Mouse (Mus musculus) myocyte (in vitro differentiated cells): ENCODE results near the gene Emsy. TPM values are rescaled to one million over a fixed set of nuclear protein-coding genes. Genes with fewer than 3 reads are reported as not detected.
A peak's percentile ranks its signal among the peaks of the same experiment; 100 is the strongest.

Experiments used
- H3K27me3 ChIP-seq: one replicate; pipeline ENCODE4 v1.6.1; 2011; ENCODE audit not compliant: control insufficient read depth, insufficient read depth, insufficient read length
- H3K36me3 ChIP-seq: one replicate; pipeline ENCODE4 v1.6.1; 2011; ENCODE audit not compliant: control insufficient read depth, insufficient read depth
- H3K4me2 ChIP-seq: one replicate; pipeline ENCODE4 v1.6.1; 2011; ENCODE audit warnings: low read depth, control low read depth
- H3K4me3 ChIP-seq: one replicate; pipeline ENCODE4 v1.5.1; 2011; ENCODE audit warnings: mild to moderate bottlenecking, control low read depth, moderate library complexity
- H3K79me2 ChIP-seq: one replicate; pipeline ENCODE4 v1.6.1; 2011; ENCODE audit not compliant: control insufficient read depth, insufficient read depth
- H3ac ChIP-seq: one replicate; pipeline ENCODE4 v1.6.1; 2011; ENCODE audit not compliant: control insufficient read depth, insufficient read length
- CEBPB ChIP-seq: IDR thresholded peaks from 2 replicates; pipeline ENCODE4 v1.6.1; 2011; ENCODE audit warnings: mild to moderate bottlenecking, moderate library complexity; ENCODE audit not compliant: poor library complexity, insufficient read depth, severe bottlenecking
- E2F4 ChIP-seq: IDR thresholded peaks from one replicate; pipeline ENCODE4 v1.6.1; 2011; ENCODE audit warnings: mild to moderate bottlenecking, control low read depth, moderate library complexity; ENCODE audit not compliant: insufficient read depth
- MAX ChIP-seq: IDR thresholded peaks from one replicate; pipeline ENCODE4 v1.6.1; 2011; ENCODE audit warnings: low read depth, mild to moderate bottlenecking, control low read depth
- MYOD1 ChIP-seq, 3 experiments: IDR thresholded peaks; one replicate each; pipeline ENCODE4 v1.6.1; 2011; ENCODE audit warnings: control low read depth in 2 of 3, low read depth in 2 of 3, mild to moderate bottlenecking in 2 of 3, moderate library complexity in 1 of 3; ENCODE audit not compliant: insufficient read length in 2 of 3, control insufficient read depth in 1 of 3
- MYOG ChIP-seq, 3 experiments: IDR thresholded peaks; one replicate each; pipeline ENCODE4 v1.6.1; 2011; ENCODE audit warnings: control low read depth in 2 of 3, low read depth in 2 of 3, mild to moderate bottlenecking in 2 of 3; ENCODE audit not compliant: insufficient read length in 2 of 3, control insufficient read depth in 1 of 3, insufficient read depth in 1 of 3
- POLR2A ChIP-seq: IDR thresholded peaks from one replicate; pipeline ENCODE4 v1.6.1; 2011; ENCODE audit warnings: low read depth, mild to moderate bottlenecking, control low read depth, moderate library complexity; ENCODE audit not compliant: insufficient read length
- POLR2AphosphoS2 ChIP-seq: IDR thresholded peaks from one replicate; pipeline ENCODE4 v1.6.1; 2011; ENCODE audit warnings: low read depth, control low read depth; ENCODE audit not compliant: insufficient read length
- REST ChIP-seq: IDR thresholded peaks from one replicate; pipeline ENCODE4 v1.6.1; 2011; ENCODE audit warnings: mild to moderate bottlenecking, control low read depth, moderate library complexity; ENCODE audit not compliant: insufficient read depth, insufficient read length
- SRF ChIP-seq: IDR thresholded peaks from one replicate; pipeline ENCODE4 v1.6.1; 2011; ENCODE audit warnings: low read depth; ENCODE audit not compliant: control insufficient read depth, insufficient read length
- TCF12 ChIP-seq: IDR thresholded peaks from one replicate; pipeline ENCODE4 v1.6.1; 2011; ENCODE audit warnings: mild to moderate bottlenecking, control low read depth; ENCODE audit not compliant: poor library complexity, insufficient read depth, severe bottlenecking
- TCF3 ChIP-seq: IDR thresholded peaks from one replicate; pipeline ENCODE4 v1.6.1; 2011; ENCODE audit warnings: low read depth, control low read depth; ENCODE audit not compliant: insufficient read length
- USF1 ChIP-seq: IDR thresholded peaks from one replicate; pipeline ENCODE4 v1.6.1; 2011; ENCODE audit warnings: low read depth, mild to moderate bottlenecking, control low read depth, moderate library complexity
- polyA plus RNA-seq: library from polyadenylated mRNA; unstranded; fragments of >200 nt; fragmentation: generic; extraction: Trizol; gene quantifications from one replicate; pipeline ENCODE4 v1.2.1, GENCODE M21; 2012; ENCODE audit warnings: missing spikeins

Emsy gene
- polyA plus RNA-seq, 1 experiment = 9.1 TPM

DNA sequence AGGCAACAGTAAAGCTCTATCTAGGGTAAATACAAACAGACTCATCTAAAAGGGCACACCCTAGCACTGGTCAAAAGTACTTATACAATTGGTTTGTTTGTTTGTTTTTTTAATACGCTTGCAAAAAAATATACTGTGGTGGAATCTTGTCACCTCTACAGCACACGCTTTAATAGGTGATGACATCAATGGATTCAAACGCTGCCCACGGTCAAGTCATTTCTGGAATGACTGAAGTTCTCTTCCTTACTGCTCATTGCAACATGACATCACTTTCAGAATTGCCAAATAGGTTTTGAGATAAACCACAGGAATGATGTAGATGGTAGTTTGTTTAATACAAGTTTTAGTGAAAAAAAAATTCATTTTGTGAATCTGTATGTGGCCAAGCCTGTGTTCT, 42.0 kb upstream of the Emsy start:
- H3K79me2 ChIP-seq = peaks cover 3% of the 10 kb centered on the region
- no peak overlapping the region for H3K4me2 ChIP-seq
- H3K27me3 ChIP-seq = no peaks in the 10 kb centered on the region
- TF ChIP-seq TCF3 (no peak), TCF12 (no peak), CEBPB (peak; percentile 63; the same call in 1 of the 2 replicates)
- H3K36me3 ChIP-seq = no peaks in the 10 kb centered on the region
- H3K4me3 ChIP-seq = no peak overlapping the region
- H3ac ChIP-seq = no peak overlapping the region

DNA sequence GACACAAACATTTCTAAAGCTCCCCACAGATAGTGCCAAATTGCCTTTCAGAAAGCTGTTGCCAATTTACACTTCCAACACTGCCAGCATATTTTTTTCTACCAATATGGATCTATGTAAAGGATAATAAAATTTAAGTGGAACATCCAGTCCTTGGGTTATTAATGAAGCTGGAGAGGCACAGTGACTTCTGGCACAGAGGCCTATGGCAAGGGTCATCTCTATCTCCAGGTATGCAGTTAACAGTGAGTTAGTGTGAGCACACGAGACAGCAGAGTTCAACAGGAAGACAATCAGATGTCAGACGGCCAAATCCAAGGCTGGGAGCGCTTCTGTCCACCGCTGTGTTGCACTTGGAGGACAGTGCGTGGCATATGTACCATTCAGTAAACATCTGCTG, 41.5 kb upstream of the Emsy start:
- H3K4me3 ChIP-seq = no peak overlapping the region

DNA sequence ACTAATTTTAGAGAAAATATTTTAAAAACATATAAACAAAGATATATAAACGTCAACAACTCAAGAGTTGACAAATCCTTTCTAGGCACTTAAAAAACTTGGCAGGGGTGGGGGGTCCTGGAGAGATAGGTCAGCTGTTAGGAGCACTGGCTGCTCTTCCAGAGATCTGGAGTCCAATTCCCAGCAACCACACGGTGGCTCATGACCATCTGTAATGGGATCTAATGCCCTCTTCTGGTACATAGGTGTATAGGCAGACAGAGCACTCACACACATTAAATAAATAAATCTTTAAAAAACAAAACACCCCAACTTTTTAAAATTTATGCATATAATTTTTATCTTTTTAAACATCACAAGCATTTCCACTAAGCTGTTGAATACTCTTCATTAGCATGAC, 40.9 kb upstream of the Emsy start:
- Histone ChIP-seq H3K36me3 (no peaks in the 10 kb centered on the region), H3K79me2 (no peaks in the 10 kb centered on the region), H3ac (no peak overlapping the region), H3K4me2 (no peak overlapping the region), H3K27me3 (no peaks in the 10 kb centered on the region), H3K4me3 (no peak overlapping the region)
- no peak for TF ChIP-seq POLR2A
- no peak for TF ChIP-seq USF1
- TF ChIP-seq TCF12 = no peak
- TF ChIP-seq REST = no peak
- TF ChIP-seq E2F4 = no peak
- no peak for TF ChIP-seq CEBPB
- no peak for TF ChIP-seq MYOD1 (IDR thresholded peaks at IDR 0.05; ENCODE audit: control insufficient read depth in 1 of 3, insufficient read length in 2 of 3, low read depth in 2 of 3)
- no peak for TF ChIP-seq MYOG (IDR thresholded peaks at IDR 0.05; ENCODE audit: control insufficient read depth in 1 of 3, insufficient read depth in 1 of 3, insufficient read length in 2 of 3, low read depth in 2 of 3)
- no peak for TF ChIP-seq POLR2AphosphoS2
- TF ChIP-seq TCF3 = no peak

More for the DNA sequence above, 41.5 kb upstream of the Emsy start:
- H3ac ChIP-seq = no peak overlapping the region
- TF ChIP-seq TCF3 = no peak
- TF ChIP-seq POLR2AphosphoS2 = peak; percentile 23
- no peaks in the 10 kb centered on the region for H3K27me3 ChIP-seq
- H3K4me2 ChIP-seq = no peak overlapping the region
- no peaks in the 10 kb centered on the region for H3K79me2 ChIP-seq
- no peaks in the 10 kb centered on the region for H3K36me3 ChIP-seq

DNA sequence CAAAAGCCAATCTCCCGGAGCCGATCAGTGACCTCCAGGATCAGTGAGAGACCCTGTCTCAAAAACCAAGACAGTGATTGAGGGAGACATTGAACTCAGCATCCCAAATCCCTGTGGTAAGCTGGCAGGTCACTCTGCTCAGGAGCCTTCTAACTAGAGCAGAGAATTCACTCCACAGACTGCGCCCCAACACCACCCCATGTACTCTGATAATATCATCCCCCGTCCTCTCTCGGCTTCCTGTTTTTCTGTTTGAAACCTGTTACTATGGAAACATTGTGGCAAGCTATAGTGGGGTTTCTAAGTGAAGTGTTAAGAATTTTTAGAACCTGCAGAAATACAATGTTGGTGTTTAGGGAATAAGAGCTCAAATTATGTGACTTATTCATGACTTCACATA, 37.5 kb upstream of the Emsy start:
- no peak overlapping the region for H3K4me3 ChIP-seq
- TF ChIP-seq REST = no peak
- TF ChIP-seq TCF3 = no peak
- no peak for TF ChIP-seq USF1
- TF ChIP-seq MYOG (IDR thresholded peaks at IDR 0.05; ENCODE audit: control insufficient read depth in 1 of 3, insufficient read depth in 1 of 3, insufficient read length in 2 of 3, low read depth in 2 of 3) = no peak
- no peak for TF ChIP-seq SRF

GRCm38 (mm10) chr7:98692761-98693546, 36.4 kb upstream of the Emsy start:
- no peaks in the 10 kb centered on the region for H3K36me3 ChIP-seq
- H3K27me3 ChIP-seq = no peaks in the 10 kb centered on the region
- TF ChIP-seq TCF12 (no peak), SRF (no peak), MYOG (IDR thresholded peaks at IDR 0.05; ENCODE audit: control insufficient read depth in 1 of 3, insufficient read depth in 1 of 3, insufficient read length in 2 of 3, low read depth in 2 of 3) (no peak), TCF3 (no peak), REST (no peak), MAX (no peak), POLR2AphosphoS2 (no peak), POLR2A (no peak), MYOD1 (IDR thresholded peaks at IDR 0.05; ENCODE audit: control insufficient read depth in 1 of 3, insufficient read length in 2 of 3, low read depth in 2 of 3) (no peak), E2F4 (no peak), CEBPB (no peak), USF1 (no peak)
- peak overlapping the region; percentile 18 for H3K4me3 ChIP-seq
- H3K4me2 ChIP-seq = peak overlapping the region; percentile 95
- no peaks in the 10 kb centered on the region for H3K79me2 ChIP-seq
- H3ac ChIP-seq = no peak overlapping the region

More for the DNA sequence above, 37.5 kb upstream of the Emsy start:
- Histone ChIP-seq H3K27me3 (no peaks in the 10 kb centered on the region), H3K36me3 (no peaks in the 10 kb centered on the region), H3K79me2 (no peaks in the 10 kb centered on the region), H3K4me2 (peak overlapping the region; percentile 95), H3ac (no peak overlapping the region)

DNA sequence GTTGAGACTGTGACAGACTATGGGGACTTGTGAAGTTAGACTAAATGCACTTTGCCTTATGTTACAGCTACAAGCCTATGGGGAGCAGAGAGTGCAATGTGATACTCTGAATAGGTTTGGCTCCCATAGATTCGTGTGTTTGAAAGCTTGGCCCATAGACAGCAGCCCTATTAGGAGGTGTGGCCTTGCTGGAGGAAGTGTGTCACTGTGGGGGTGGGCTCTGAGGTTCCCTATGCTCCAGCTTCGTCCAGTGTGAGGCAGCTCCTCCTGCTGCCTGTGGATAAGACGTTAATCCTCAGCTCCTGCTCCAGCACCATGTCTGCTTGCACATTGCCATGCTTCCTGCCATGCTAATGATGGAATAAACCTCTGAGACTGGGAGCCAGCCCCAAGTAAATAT, 34.2 kb upstream of the Emsy start:
- peak overlapping the region; percentile 1 for H3K4me3 ChIP-seq
- TF ChIP-seq MAX = no peak
- peak; percentile 40 for TF ChIP-seq POLR2A
- peak; percentile 41 for TF ChIP-seq POLR2AphosphoS2
- H3K4me2 ChIP-seq = peak overlapping the region; percentile 40
- no peak overlapping the region for H3ac ChIP-seq
- H3K79me2 ChIP-seq = no peaks in the 10 kb centered on the region
- no peaks in the 10 kb centered on the region for H3K27me3 ChIP-seq
- no peaks in the 10 kb centered on the region for H3K36me3 ChIP-seq
